Mouse (Mus musculus) midbrain, embryonic 12.5 days (tissue): ENCODE data around the gene Arhgap44. TPM values are rescaled to one million over a fixed set of nuclear protein-coding genes. Genes with fewer than 3 reads are reported as not detected.

Experiments used
- ATAC-seq: fragments of 200-750 bp; cut with Nextera tagmentation; 2 replicates; pipeline ENCODE4 v1.8.0; 2017; ENCODE audit warnings: low read depth, moderate TSS enrichment, moderate library complexity; ENCODE audit not compliant: low FRiP score
- H3K27ac ChIP-seq: fragments of 300-500 bp; sonication (generic); replicated peaks from 2 replicates; pipeline ENCODE4 v1.5.1; 2016; ENCODE audit warnings: mild to moderate bottlenecking
- H3K27me3 ChIP-seq: fragments of 300-500 bp; sonication (generic); 2 replicates; pipeline ENCODE4 v1.6.1; 2016; ENCODE audit warnings: mild to moderate bottlenecking
- H3K36me3 ChIP-seq: fragments of 300-500 bp; sonication (generic); 2 replicates; pipeline ENCODE4 v1.6.1; 2016
- H3K4me1 ChIP-seq: fragments of 300-500 bp; sonication (generic); 2 replicates; pipeline ENCODE4 v1.6.1; 2016
- H3K4me2 ChIP-seq: fragments of 300-500 bp; sonication (generic); replicated peaks from 2 replicates; pipeline ENCODE4 v1.6.1; 2016; ENCODE audit warnings: mild to moderate bottlenecking, moderate library complexity
- H3K4me3 ChIP-seq: fragments of 300-500 bp; sonication (generic); 2 replicates; pipeline ENCODE4 v1.5.1; 2016; ENCODE audit warnings: mild to moderate bottlenecking
- H3K9ac ChIP-seq: fragments of 300-500 bp; sonication (generic); replicated peaks from 2 replicates; pipeline ENCODE4 v1.6.1; 2016; ENCODE audit warnings: mild to moderate bottlenecking, moderate library complexity
- H3K9me3 ChIP-seq: fragments of 300-500 bp; sonication (generic); 2 replicates; pipeline ENCODE4 v1.6.1; 2016; ENCODE audit warnings: mild to moderate bottlenecking
- WGBS: fragments of 180-500 bp; shearing (Covaris S2); methylation state at CpG from one replicate; pipeline ENCODE4 v1.1.7; 2016; 5-methylcytosine and 5-hydroxymethylcytosine counted together
- polyA plus RNA-seq: library from polyadenylated mRNA; unstranded; fragments of >200 nt; fragmentation: Nextera tagmentation; extraction: Ambion mirVana; gene quantifications from 2 replicates; pipeline ENCODE4 v1.2.1, GENCODE M21; 2016

The Arhgap44 gene
- polyA plus RNA-seq, 1 experiment from 2014 or later: 6.4 TPM

DNA sequence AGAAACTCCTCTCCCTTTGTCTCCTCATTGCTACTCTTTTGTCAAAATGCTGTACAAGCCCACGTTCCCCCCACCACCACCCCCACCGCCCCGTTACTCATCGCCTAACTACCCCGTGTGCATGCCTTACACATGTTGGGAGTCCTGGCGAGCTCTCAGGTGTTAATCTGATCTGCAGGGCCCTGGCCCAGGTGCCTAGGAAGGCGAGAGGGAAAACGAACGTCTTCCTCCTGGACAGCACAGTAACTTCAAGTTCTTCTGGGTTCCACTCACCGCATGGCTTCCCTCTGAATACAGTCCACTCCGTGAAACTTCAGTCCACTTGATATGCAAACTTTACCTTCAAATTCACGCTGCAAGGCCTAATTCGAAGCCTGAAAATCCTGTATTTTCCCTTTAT lies 97.6 kb downstream of the Arhgap44 start:
- WGBS: 91% methylated on average over 13 of the region's 13 CpGs
- Histone ChIP-seq H3K9ac (no peak overlapping the region), H3K4me1 (no peaks in the 10 kb centered on the region), H3K27me3 (no peaks in the 10 kb centered on the region), H3K4me2 (no peak overlapping the region), H3K4me3 (no peak overlapping the region), H3K36me3 (no peaks in the 10 kb centered on the region), H3K27ac (no peak overlapping the region), H3K9me3 (no peaks in the 10 kb centered on the region)
- ATAC-seq: no peak

DNA sequence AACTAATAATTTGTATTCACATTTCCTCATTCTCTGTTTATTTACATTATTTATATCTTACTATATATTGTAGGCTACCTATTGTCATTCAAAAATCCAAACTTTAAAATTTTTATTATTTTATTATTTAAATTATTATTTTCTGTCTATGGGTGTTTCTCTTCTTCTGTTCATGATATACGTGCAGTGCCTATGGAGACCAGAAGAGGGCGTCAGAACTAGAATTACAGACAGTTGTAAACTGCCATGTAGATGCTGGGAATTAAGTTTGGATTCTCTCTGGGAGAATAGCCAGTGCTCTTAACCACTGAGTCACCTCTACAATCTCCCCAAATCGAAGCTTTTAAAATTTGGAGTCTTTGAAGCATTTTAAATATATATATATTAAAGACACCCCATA lies 101.3 kb downstream of the Arhgap44 start:
- Histone ChIP-seq H3K9ac (no peak overlapping the region), H3K4me1 (peaks cover 7% of the 10 kb centered on the region), H3K36me3 (no peaks in the 10 kb centered on the region), H3K4me2 (no peak overlapping the region), H3K9me3 (no peaks in the 10 kb centered on the region), H3K27me3 (no peaks in the 10 kb centered on the region), H3K27ac (no peak overlapping the region), H3K4me3 (no peak overlapping the region)
- WGBS: 63% methylated on average over 3 of the region's 3 CpGs
- ATAC-seq: no peak

DNA sequence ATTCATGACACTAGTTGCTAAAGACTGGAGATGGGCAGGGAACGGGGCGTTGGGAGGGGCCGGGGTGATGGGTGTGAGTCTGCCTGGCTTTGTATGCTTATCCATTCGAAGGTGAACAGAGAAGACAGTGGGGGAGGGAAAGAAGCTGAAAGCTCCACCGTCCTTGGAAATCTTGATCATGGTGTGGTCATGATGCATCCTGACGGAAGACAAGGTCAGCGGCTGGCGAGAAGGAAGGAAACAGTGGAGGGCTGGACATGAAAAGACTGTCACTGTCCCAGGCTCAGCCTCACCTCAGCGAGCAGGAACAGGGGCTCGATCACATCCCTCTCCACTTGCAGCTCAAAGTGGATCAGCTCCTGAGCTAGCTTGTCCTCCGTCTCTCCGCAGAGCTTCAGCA lies 103.2 kb downstream of the Arhgap44 start:
- H3K9ac ChIP-seq: no peak overlapping the region
- H3K27ac ChIP-seq: no peak overlapping the region
- no peak for ATAC-seq
- no peaks in the 10 kb centered on the region for H3K27me3 ChIP-seq
- no peak overlapping the region for H3K4me2 ChIP-seq
- peaks cover 7% of the 10 kb centered on the region for H3K4me1 ChIP-seq
- no peak overlapping the region for H3K4me3 ChIP-seq
- no peaks in the 10 kb centered on the region for H3K36me3 ChIP-seq
- no peaks in the 10 kb centered on the region for H3K9me3 ChIP-seq
- 82% methylated on average over 12 of the region's 12 CpGs for WGBS

DNA sequence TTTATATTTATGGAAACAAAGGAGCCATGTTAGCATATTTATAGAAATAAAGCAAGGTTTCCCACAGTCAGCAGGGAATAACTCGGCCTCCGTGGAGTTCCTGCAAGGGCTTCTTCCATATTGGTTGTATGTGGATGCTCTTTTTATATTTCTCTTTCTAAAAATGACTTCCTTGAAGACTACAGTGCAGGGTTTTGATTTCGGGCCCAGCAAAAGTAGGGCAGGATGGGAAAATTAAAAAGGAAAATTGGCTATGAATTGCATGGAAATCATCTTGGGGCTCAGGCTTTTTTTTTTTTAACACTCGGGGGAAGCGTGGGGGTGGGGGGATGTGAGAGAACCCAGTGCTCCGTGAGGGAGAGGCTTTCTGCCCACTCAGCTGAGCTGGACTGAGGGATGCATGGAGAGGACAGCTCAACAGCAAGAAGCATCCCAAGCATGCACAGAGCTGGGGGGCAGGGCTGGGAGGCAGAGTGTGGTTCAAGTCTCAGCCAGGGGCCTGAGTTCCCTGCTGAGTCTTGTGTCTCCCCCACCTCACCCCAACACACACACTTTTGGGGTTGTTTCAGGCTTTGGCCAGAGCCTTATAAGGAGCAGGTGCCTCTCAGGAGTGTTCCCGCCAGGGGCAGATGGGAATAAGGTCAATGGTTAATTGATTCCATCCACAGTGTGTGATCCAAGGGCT lies 104.4 kb downstream of the Arhgap44 start:
- Histone ChIP-seq H3K27ac (no peak overlapping the region), H3K4me1 (peaks cover 7% of the 10 kb centered on the region), H3K27me3 (no peaks in the 10 kb centered on the region), H3K9me3 (no peaks in the 10 kb centered on the region), H3K9ac (no peak overlapping the region), H3K4me3 (no peak overlapping the region), H3K4me2 (no peak overlapping the region), H3K36me3 (no peaks in the 10 kb centered on the region)
- no peak for ATAC-seq
- WGBS: 68% methylated on average over 7 of the region's 7 CpGs

DNA sequence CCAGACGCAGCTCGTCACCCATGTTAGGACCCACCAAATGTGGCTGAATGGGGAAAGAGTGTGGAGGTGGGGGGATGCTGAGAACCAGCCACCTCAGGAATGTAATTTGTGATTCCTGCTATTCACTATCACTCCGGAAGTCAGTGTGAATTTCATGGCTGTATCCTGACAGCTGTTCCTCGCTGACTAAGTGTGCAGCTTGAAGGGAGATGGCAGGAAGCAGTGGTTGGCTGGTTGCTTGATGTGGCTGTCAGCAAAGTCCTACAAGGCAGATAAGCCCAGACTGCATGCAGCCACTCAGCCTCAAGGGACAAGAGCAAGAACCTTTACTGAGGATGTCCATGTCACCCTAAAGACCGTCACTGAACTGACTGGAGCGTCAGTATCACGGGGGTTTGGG lies 107.2 kb downstream of the Arhgap44 start:
- Histone ChIP-seq H3K36me3 (no peaks in the 10 kb centered on the region), H3K27me3 (no peaks in the 10 kb centered on the region), H3K27ac (no peak overlapping the region), H3K4me3 (no peak overlapping the region), H3K4me2 (no peak overlapping the region), H3K4me1 (peaks cover 7% of the 10 kb centered on the region), H3K9ac (no peak overlapping the region), H3K9me3 (no peaks in the 10 kb centered on the region)
- ATAC-seq: no peak
- 70% methylated on average over 7 of the region's 7 CpGs for WGBS

DNA sequence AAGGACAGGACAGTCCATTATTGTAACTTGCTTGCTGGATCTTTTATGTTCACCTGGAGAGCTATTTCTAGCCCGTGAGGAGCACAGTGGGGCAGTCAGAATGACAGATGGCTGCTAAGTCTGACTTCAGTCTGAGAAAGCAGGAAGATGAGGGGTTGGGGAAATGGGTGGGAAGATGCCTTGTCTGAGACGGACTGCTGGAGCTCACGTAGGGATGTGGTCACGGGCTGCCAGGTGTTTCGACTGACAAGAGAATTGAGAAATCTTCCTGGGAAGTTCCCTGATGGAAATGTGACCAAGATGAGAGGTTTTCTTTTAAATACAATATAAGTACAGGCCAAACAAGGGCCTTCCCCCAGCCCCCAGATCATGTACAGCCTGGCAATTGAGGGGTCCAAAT lies 108.5 kb downstream of the Arhgap44 start:
- Histone ChIP-seq H3K27ac (no peak overlapping the region), H3K4me1 (peaks cover 7% of the 10 kb centered on the region), H3K9ac (no peak overlapping the region), H3K4me3 (no peak overlapping the region), H3K4me2 (no peak overlapping the region), H3K27me3 (no peaks in the 10 kb centered on the region), H3K9me3 (no peaks in the 10 kb centered on the region), H3K36me3 (no peaks in the 10 kb centered on the region)
- 73% methylated on average over 5 of the region's 5 CpGs for WGBS
- ATAC-seq: no peak

DNA sequence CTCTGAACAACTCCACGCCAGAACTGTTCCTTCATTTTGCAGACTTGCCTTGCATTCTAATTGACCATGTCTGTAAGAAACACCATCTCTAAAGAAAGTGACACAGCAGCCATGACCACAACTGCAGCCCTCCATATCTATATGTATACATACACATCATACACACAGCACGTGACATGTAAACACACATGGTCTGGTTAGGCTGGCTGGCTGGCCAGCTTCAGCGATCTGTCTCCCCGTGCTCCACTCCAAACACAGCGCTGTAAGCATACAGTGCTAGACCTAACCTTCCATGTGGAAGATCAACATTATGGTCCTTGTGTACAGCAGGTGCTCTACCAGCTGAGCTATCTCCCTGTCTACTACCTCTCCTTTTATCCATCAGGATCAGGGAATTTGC lies 111.9 kb downstream of the Arhgap44 start:
- WGBS: 91% methylated on average over 5 of the region's 5 CpGs
- H3K4me2 ChIP-seq: no peak overlapping the region
- H3K27ac ChIP-seq: no peak overlapping the region
- H3K27me3 ChIP-seq: no peaks in the 10 kb centered on the region
- no peak for ATAC-seq
- no peak overlapping the region for H3K9ac ChIP-seq
- H3K4me1 ChIP-seq: no peaks in the 10 kb centered on the region
- H3K36me3 ChIP-seq: no peaks in the 10 kb centered on the region
- H3K4me3 ChIP-seq: no peak overlapping the region
- no peaks in the 10 kb centered on the region for H3K9me3 ChIP-seq

DNA sequence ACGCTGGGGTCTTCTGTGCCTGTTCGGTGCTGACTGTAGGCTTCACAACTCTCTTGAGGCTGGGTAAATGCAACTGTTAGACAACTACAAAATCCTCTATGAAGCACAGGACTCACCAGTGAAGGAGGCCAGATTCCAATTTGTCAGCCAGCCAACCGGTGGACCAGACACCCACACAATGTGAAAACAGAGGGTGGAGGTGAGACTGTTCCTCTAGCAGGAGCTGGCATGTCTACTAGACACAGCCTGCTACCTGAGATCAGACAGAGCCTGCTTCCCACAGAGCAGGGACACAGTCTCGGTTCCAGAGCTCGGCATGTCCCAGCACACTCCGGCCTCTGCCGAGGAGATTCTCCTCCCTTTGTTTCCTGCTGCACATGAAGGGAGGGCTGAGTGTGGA lies 113.7 kb downstream of the Arhgap44 start:
- no peaks in the 10 kb centered on the region for H3K9me3 ChIP-seq
- H3K9ac ChIP-seq: no peak overlapping the region
- no peak for ATAC-seq
- H3K27ac ChIP-seq: no peak overlapping the region
- no peaks in the 10 kb centered on the region for H3K36me3 ChIP-seq
- 88% methylated on average over 7 of the region's 7 CpGs for WGBS
- H3K27me3 ChIP-seq: no peaks in the 10 kb centered on the region
- no peaks in the 10 kb centered on the region for H3K4me1 ChIP-seq
- H3K4me3 ChIP-seq: no peak overlapping the region
- no peak overlapping the region for H3K4me2 ChIP-seq

DNA sequence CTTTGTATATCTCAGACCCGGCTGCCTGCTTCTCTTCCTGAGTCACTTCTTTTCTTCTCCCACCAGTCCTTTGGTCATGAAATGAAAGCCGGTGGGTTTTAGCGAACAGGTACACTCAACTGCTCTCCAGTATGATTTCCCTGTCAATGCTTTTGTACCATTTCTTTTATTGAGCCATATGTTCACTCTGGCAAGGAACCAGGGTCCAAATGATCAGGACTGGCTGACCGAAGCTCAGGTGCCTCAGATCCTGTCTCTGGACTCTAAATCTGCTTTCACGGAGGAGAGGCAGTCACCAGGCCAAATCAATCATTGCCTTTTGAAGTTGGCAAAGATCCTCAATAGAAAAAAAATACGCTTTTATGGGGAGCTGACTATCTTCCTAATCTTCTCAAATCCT lies 122.2 kb downstream of the Arhgap44 start:
- H3K4me3 ChIP-seq: no peak overlapping the region
- WGBS: 59% methylated on average over 6 of the region's 6 CpGs
- no peaks in the 10 kb centered on the region for H3K27me3 ChIP-seq
- no peak overlapping the region for H3K9ac ChIP-seq
- no peaks in the 10 kb centered on the region for H3K36me3 ChIP-seq
- no peak for ATAC-seq
- H3K9me3 ChIP-seq: no peaks in the 10 kb centered on the region
- H3K27ac ChIP-seq: no peak overlapping the region
- peaks cover 4% of the 10 kb centered on the region for H3K4me1 ChIP-seq
- no peak overlapping the region for H3K4me2 ChIP-seq

DNA sequence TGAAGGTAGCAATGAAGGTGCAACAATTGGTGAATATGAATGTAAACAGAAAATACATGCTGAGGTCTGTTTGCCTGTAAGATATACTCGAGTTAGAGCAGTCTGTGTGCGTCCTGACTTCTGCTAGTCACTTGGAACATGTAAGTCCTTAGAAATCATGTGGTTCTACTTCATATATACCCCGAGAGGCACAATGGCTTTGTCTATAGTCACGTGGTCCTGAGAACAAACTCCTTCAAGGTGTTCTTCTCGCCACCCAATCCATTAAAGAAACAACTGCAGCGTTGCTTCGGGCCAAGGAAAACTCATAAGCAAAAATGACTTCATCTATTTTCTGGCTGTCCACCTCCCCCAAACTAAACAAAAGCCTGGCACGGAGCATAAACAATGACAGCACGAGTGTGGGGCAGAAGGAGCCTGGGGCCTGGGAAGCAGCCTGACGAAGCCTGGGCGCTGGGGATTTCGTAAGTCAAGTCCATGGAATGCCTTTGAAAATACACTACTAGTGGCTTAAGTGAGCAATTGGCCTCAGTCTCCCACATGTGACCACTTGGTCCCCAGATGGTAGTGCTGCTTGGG lies 123.2 kb downstream of the Arhgap44 start:
- no peak overlapping the region for H3K9ac ChIP-seq
- no peak overlapping the region for H3K4me2 ChIP-seq
- no peaks in the 10 kb centered on the region for H3K27me3 ChIP-seq
- H3K4me1 ChIP-seq: peaks cover 4% of the 10 kb centered on the region
- no peak for ATAC-seq
- no peaks in the 10 kb centered on the region for H3K36me3 ChIP-seq
- H3K27ac ChIP-seq: no peak overlapping the region
- 55% methylated on average over 12 of the region's 12 CpGs for WGBS
- no peak overlapping the region for H3K4me3 ChIP-seq
- no peaks in the 10 kb centered on the region for H3K9me3 ChIP-seq

DNA sequence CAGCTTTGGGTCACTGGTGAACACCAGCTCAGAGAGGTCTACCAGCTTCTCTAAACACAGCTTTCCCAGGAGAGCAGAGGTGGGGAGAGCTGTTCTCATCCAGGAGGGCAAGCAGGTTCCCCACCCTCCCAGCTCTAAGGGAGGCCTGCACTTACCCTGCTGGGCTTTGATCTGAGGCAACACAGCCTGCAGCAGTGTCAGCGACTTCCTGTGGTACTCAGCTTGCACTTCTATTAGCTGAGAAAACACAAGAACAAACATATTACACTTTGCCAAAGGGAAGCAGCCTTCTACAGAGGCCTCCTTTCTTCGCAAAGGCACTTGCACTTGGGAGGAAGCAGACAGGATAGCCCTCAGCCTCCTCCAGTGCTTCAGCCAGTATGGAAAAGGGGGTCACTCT lies 123.8 kb downstream of the Arhgap44 start:
- H3K27ac ChIP-seq: no peak overlapping the region
- H3K9ac ChIP-seq: no peak overlapping the region
- no peak overlapping the region for H3K4me3 ChIP-seq
- H3K4me1 ChIP-seq: peaks cover 4% of the 10 kb centered on the region
- H3K27me3 ChIP-seq: no peaks in the 10 kb centered on the region
- ATAC-seq: no peak
- no peak overlapping the region for H3K4me2 ChIP-seq
- no peaks in the 10 kb centered on the region for H3K36me3 ChIP-seq
- no peaks in the 10 kb centered on the region for H3K9me3 ChIP-seq
- 67% methylated on average over 2 of the region's 2 CpGs for WGBS

DNA sequence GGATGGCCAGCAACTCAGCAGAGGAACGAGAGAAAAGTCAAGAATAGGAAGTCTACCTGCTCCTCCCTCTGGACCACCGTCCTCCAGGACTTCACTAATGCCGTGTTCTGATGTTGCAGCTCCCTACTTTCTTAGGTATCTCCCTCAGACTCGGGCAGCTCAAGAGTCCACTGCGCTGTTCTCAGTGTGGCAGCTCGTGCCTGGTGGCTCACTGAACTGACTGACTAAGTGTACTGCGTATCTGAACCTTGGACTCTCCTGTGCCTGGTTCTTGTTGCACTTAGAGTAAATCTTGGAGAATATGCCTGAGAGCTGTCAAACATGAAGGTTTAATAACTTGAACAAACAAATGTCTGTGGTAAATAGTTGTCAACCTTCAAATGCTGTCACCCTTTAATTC lies 130.5 kb downstream of the Arhgap44 start:
- no peaks in the 10 kb centered on the region for H3K4me1 ChIP-seq
- WGBS: 90% methylated on average over 7 of the region's 7 CpGs
- H3K9me3 ChIP-seq: no peaks in the 10 kb centered on the region
- H3K9ac ChIP-seq: no peak overlapping the region
- ATAC-seq: no peak
- H3K36me3 ChIP-seq: no peaks in the 10 kb centered on the region
- H3K27me3 ChIP-seq: no peaks in the 10 kb centered on the region
- H3K4me2 ChIP-seq: no peak overlapping the region
- H3K27ac ChIP-seq: no peak overlapping the region
- no peak overlapping the region for H3K4me3 ChIP-seq

DNA sequence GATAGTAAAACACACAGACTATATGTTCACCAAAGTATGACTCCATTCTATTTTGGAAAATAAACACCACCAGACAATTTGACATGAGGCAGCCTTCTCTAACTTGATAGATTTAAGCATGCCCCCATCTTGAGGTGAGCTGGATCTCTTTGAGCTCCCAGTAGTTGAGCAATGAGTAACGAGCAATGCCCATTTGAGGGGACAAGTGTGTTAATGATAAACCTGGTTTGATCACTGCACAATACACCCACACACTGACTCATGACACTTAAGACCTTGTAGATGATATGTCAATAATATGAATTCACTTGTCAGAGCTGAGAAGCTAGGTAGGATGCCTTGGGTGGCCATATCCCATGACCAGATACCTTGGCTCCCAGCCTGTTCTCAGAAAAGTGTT lies 132.6 kb downstream of the Arhgap44 start:
- Histone ChIP-seq H3K27ac (no peak overlapping the region), H3K36me3 (no peaks in the 10 kb centered on the region), H3K9me3 (no peaks in the 10 kb centered on the region), H3K9ac (no peak overlapping the region), H3K4me2 (no peak overlapping the region), H3K4me3 (no peak overlapping the region), H3K4me1 (no peaks in the 10 kb centered on the region), H3K27me3 (no peaks in the 10 kb centered on the region)
- no peak for ATAC-seq
- WGBS: 88% methylated on average over 1 of the region's 1 CpGs
